Mouse (Mus musculus): ENCODE measurements around the gene Ebf4. TPM values are rescaled to one million over a fixed set of nuclear protein-coding genes. Genes with fewer than 3 reads are reported as not detected.

Gene Ebf4
- polyA plus RNA-seq, 1 experiment from 2014 or later = 4.5 TPM

DNA sequence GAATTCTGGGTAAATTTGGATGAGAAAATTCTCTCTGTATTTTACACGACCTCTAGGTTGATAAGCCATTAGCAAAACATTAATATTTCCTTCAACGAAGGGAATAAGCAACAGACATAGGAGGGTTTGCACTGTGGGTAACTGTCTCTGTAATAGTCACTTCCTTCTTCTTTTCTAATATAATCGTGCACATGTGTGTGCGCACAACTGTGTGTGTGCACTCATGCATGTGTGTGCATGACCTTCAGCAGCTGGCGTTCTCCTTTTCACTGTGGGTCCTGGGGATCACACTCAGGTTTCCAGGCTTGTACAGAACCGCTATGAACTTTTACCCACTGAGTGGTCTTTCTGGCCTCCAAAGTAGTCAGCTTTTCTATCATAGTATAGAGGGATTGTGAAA, 40.1 kb downstream of the Ebf4 start:
- Histone ChIP-seq H3K27me3 (ENCODE audit: control insufficient read depth, insufficient read depth, low read length) (no peaks in the 10 kb centered on the region), H3K27ac (no peak overlapping the region), H3K36me3 (replicated peaks; ENCODE audit: control insufficient read depth, insufficient read depth) (no peaks in the 10 kb centered on the region), H3K4me3 (replicated peaks; ENCODE audit: low read length) (no peak overlapping the region), H3K4me2 (replicated peaks) (no peak overlapping the region), H3K9ac (no peak overlapping the region), H3K9me3 (ENCODE audit: control insufficient read depth, low read length) (no peaks in the 10 kb centered on the region), H3K4me1 (replicated peaks; ENCODE audit: control insufficient read depth, insufficient read depth, low read length) (no peaks in the 10 kb centered on the region)
- DNase-seq (ENCODE audit: low spot score) = no peak
- 87% methylated on average over 6 of the region's 6 CpGs for WGBS
- no peak for ATAC-seq (ENCODE audit: low FRiP score)

DNA sequence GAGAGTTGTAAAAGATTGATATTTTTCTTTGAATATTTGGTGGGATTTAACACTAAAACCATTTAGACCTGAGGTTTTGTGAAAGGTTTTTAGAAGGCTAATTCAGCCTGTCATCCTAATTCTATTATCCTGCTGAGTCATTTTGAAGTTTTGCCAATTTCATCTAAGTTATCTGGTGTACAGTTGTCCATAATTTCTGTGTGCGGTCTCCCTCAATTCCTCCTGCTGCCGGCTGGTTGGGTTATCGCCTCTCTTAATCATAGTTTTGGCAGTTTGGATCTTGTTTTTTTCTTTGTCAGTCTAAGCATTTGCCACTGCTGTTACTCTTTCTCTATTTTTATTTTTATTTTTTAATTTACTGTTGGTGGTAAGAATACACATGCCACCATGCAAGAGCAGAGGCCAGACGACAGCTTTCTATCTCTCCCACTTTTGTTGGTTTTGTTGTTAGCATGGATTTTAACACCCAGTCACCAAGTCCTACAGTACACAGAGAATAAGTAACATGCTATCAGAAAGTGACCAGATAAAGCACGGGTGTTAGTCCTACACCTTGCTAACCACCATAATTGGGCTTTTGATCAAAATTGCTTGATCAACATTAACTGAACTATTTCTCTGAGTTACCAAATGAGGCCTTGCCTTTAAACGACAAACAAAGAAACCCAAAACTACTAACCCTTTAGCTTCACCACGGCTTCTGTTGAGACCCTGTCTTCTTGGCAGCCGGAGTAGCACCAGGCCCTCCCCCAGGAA, 45.7 kb downstream of the Ebf4 start:
- 92% methylated on average over 8 of the region's 8 CpGs for WGBS
- no peak for ATAC-seq (ENCODE audit: low FRiP score)

DNA sequence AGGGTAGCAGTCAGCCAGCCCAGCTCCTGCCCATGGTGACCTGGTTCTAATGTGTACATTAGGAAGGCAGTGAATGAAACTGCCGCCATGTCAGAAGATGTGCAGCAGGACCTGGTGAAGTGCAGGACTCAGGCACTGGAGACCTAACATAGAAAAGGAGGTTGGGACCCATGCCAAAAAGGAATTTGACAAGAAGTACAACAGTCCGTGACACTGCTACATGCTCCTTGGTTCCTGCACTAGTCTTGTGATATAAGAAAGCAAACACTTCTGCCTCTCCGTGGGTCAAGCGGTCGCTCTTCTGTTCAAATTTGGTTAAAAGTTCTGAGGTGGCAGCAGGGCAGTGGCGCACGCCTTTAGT, 46.2 kb downstream of the Ebf4 start:
- Histone ChIP-seq H3K9ac (no peak overlapping the region), H3K27ac (no peak overlapping the region), H3K36me3 (replicated peaks; ENCODE audit: control insufficient read depth, insufficient read depth) (no peaks in the 10 kb centered on the region), H3K4me3 (replicated peaks; ENCODE audit: low read length) (no peak overlapping the region), H3K4me1 (replicated peaks; ENCODE audit: control insufficient read depth, insufficient read depth, low read length) (no peaks in the 10 kb centered on the region), H3K9me3 (ENCODE audit: control insufficient read depth, low read length) (no peaks in the 10 kb centered on the region), H3K27me3 (ENCODE audit: control insufficient read depth, insufficient read depth, low read length) (no peaks in the 10 kb centered on the region), H3K4me2 (replicated peaks) (no peak overlapping the region)
- 88% methylated on average over 7 of the region's 7 CpGs for WGBS
- no peak for DNase-seq (ENCODE audit: low spot score)
- ATAC-seq (ENCODE audit: low FRiP score) = no peak

More for the DNA sequence above, 45.7 kb downstream of the Ebf4 start:
- Histone ChIP-seq H3K4me3 (replicated peaks; ENCODE audit: low read length) (no peak overlapping the region), H3K27me3 (ENCODE audit: control insufficient read depth, insufficient read depth, low read length) (no peaks in the 10 kb centered on the region), H3K36me3 (replicated peaks; ENCODE audit: control insufficient read depth, insufficient read depth) (no peaks in the 10 kb centered on the region), H3K27ac (no peak overlapping the region), H3K4me1 (replicated peaks; ENCODE audit: control insufficient read depth, insufficient read depth, low read length) (no peaks in the 10 kb centered on the region), H3K9ac (no peak overlapping the region), H3K4me2 (replicated peaks) (no peak overlapping the region), H3K9me3 (ENCODE audit: control insufficient read depth, low read length) (no peaks in the 10 kb centered on the region)
- DNase-seq (ENCODE audit: low spot score) = no peak

DNA sequence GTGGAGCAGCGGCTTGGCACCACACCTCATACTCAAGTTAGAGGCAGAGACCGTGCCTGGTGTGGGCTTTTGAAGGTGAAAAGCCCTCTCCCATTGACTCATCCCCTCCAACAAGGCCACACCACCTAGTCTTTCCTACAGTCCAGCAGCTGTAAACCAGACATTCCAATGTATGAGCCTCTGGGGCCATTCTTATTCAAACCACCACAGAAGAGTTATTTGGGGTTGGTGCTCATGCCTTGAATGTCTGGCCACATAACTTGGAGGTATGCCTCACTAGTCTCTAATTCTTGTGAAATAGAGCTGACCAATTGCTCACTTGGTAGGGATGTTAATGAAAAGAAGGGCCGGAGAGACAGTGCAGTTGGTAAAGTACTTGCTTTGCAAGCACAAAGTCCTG, 55.4 kb downstream of the Ebf4 start:
- 93% methylated on average over 3 of the region's 3 CpGs for WGBS
- Histone ChIP-seq H3K4me3 (replicated peaks; ENCODE audit: low read length) (no peak overlapping the region), H3K4me2 (replicated peaks) (no peak overlapping the region), H3K9ac (no peak overlapping the region), H3K27me3 (ENCODE audit: control insufficient read depth, insufficient read depth, low read length) (no peaks in the 10 kb centered on the region), H3K27ac (no peak overlapping the region), H3K9me3 (ENCODE audit: control insufficient read depth, low read length) (no peaks in the 10 kb centered on the region), H3K4me1 (replicated peaks; ENCODE audit: control insufficient read depth, insufficient read depth, low read length) (peaks cover 8% of the 10 kb centered on the region; the same call in 1 of the 2 replicates), H3K36me3 (replicated peaks; ENCODE audit: control insufficient read depth, insufficient read depth) (no peaks in the 10 kb centered on the region)
- DNase-seq (ENCODE audit: low spot score) (no peak), ATAC-seq (ENCODE audit: low FRiP score) (no peak)

DNA sequence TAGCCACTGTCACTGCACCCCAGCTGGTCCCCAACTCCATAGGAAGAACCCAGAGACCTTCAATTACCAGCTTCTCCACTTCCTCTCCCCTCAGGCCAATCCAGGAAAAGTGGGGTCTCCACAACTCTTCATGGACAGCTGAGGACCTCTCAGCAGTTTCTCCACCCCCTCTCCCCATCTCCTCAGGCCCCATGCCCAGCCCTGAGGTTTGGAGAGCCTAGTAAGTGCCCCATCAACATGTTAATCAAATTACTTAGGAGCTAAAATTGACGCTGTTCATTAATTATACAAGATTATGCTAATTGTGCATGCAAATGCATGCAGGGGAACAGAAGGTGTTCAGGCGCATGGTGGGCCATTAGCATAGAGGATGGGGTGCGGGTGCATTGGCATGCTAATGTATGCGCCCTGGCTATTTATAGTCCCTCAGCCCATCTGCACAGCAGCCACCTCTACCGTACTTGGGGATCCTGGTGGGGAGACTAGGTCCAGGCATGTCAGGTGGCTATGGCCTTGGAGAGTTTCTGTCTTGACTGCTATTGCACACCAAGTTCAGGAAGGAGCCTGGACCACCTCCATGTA, 56.9 kb downstream of the Ebf4 start:
- H3K27ac ChIP-seq = no peak overlapping the region
- ATAC-seq (ENCODE audit: low FRiP score) (peak; percentile 73; the same call in 1 of the 2 replicates), DNase-seq (ENCODE audit: low spot score) (peak; percentile 26)

DNA sequence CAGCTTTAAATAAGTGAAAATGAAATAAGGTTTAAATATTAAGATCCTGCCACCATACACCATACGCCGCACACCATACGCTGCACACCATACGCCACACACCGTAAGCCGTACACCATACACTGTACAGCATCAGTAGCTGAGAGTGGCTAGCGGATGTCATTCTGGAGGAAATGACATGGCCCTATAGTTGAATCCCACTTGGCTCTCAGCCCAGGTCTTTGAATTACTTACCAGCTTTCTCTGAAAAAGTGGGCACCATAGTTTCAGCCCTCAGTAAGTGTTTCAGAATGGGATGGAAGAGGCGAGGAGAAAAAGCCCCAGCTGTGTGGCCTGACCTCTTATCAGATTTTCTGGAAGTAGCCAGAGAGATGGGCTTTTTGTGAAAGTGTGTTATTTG, 58.4 kb downstream of the Ebf4 start:
- Histone ChIP-seq H3K27ac (no peak overlapping the region), H3K9me3 (ENCODE audit: control insufficient read depth, low read length) (no peaks in the 10 kb centered on the region), H3K4me1 (replicated peaks; ENCODE audit: control insufficient read depth, insufficient read depth, low read length) (peaks cover 8% of the 10 kb centered on the region; the same call in 1 of the 2 replicates), H3K4me3 (replicated peaks; ENCODE audit: low read length) (no peak overlapping the region), H3K27me3 (ENCODE audit: control insufficient read depth, insufficient read depth, low read length) (no peaks in the 10 kb centered on the region), H3K36me3 (replicated peaks; ENCODE audit: control insufficient read depth, insufficient read depth) (no peaks in the 10 kb centered on the region), H3K9ac (no peak overlapping the region), H3K4me2 (replicated peaks) (no peak overlapping the region)
- DNase-seq (ENCODE audit: low spot score) (no peak), ATAC-seq (ENCODE audit: low FRiP score) (no peak)
- 91% methylated on average over 8 of the region's 8 CpGs for WGBS

More for the DNA sequence above, 56.9 kb downstream of the Ebf4 start:
- Histone ChIP-seq H3K9ac (no peak overlapping the region), H3K4me3 (replicated peaks; ENCODE audit: low read length) (no peak overlapping the region), H3K36me3 (replicated peaks; ENCODE audit: control insufficient read depth, insufficient read depth) (no peaks in the 10 kb centered on the region), H3K4me1 (replicated peaks; ENCODE audit: control insufficient read depth, insufficient read depth, low read length) (peaks cover 8% of the 10 kb centered on the region; the same call in 1 of the 2 replicates), H3K4me2 (replicated peaks) (no peak overlapping the region), H3K27me3 (ENCODE audit: control insufficient read depth, insufficient read depth, low read length) (no peaks in the 10 kb centered on the region), H3K9me3 (ENCODE audit: control insufficient read depth, low read length) (no peaks in the 10 kb centered on the region)
- 21% methylated on average over 5 of the region's 5 CpGs for WGBS

DNA sequence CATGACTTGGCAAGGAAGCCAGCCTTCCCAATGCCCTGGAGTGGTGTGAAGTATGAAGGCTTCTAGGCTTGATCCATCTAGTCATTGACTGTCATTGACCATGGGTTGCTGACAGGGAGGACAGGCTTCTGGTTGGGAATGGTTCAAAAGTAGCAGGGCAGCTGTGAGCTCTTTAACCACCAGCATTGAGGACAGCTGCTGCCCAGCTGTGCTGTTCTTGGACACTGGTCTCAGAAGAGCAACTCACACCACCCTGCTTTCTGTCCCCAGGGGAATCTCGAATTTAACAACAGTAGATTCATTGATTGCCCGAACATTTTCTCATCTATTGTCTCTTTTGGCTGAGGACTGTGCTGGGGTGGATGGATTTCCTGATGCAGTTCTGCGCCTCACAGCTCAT, 58.9 kb downstream of the Ebf4 start:
- Histone ChIP-seq H3K4me2 (replicated peaks) (no peak overlapping the region), H3K9me3 (ENCODE audit: control insufficient read depth, low read length) (no peaks in the 10 kb centered on the region), H3K4me1 (replicated peaks; ENCODE audit: control insufficient read depth, insufficient read depth, low read length) (peaks cover 8% of the 10 kb centered on the region; the same call in 1 of the 2 replicates), H3K27ac (no peak overlapping the region), H3K36me3 (replicated peaks; ENCODE audit: control insufficient read depth, insufficient read depth) (no peaks in the 10 kb centered on the region), H3K4me3 (replicated peaks; ENCODE audit: low read length) (no peak overlapping the region), H3K9ac (no peak overlapping the region), H3K27me3 (ENCODE audit: control insufficient read depth, insufficient read depth, low read length) (peaks cover 2% of the 10 kb centered on the region; the same call in 1 of the 2 replicates)
- ATAC-seq (ENCODE audit: low FRiP score) (no peak), DNase-seq (ENCODE audit: low spot score) (no peak)
- 65% methylated on average over 3 of the region's 3 CpGs for WGBS

DNA sequence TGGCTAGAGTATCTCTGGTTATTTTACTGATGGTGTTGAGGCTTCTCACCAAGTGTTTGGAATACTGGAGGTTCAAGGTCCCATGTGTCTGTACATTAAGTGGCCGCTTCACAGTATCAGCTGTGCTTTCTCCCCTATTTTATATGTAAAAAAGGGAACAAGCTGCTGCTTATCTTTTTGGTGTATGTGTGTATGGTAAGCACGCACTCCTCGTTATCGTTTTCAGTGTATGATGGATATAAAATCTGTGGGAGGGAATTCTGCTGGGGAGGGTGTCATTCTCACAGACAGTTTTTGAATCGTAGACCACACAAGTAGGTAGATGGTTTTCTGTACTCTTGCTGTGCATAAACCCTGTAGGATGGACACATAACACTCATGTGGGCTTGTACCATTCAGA, 62.6 kb downstream of the Ebf4 start:
- H3K4me3 ChIP-seq (replicated peaks; ENCODE audit: low read length) = no peak overlapping the region
- H3K27ac ChIP-seq = no peak overlapping the region
- no peaks in the 10 kb centered on the region for H3K4me1 ChIP-seq (replicated peaks; ENCODE audit: control insufficient read depth, insufficient read depth, low read length)
- H3K27me3 ChIP-seq (ENCODE audit: control insufficient read depth, insufficient read depth, low read length) = peaks cover 39% of the 10 kb centered on the region
- no peak overlapping the region for H3K9ac ChIP-seq
- no peaks in the 10 kb centered on the region for H3K36me3 ChIP-seq (replicated peaks; ENCODE audit: control insufficient read depth, insufficient read depth)
- H3K4me2 ChIP-seq (replicated peaks) = no peak overlapping the region
- no peak for DNase-seq (ENCODE audit: low spot score)
- H3K9me3 ChIP-seq (ENCODE audit: control insufficient read depth, low read length) = no peaks in the 10 kb centered on the region
- ATAC-seq (ENCODE audit: low FRiP score) = no peak
- 88% methylated on average over 5 of the region's 5 CpGs for WGBS

DNA sequence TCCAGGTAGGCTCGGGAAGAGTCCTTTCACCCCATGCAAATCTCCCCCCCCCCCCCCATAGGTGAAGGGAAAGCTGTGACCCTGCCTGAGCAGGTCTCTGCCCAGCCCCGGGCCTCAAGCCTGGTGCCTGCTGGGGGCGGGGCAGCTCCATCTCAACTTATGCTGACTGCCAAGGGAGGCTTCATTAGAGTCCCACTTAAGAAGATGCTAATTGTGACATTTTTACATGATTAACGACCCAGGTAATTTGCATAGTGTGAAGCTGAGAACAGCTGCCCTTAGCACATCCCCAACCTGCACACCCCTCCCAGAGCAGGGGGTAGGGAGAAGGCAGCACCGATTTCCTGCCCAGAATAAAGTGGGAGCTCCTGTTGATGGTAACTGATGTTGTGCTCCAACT, 63.9 kb downstream of the Ebf4 start:
- WGBS = 17% methylated on average over 5 of the region's 5 CpGs
- Histone ChIP-seq H3K4me3 (replicated peaks; ENCODE audit: low read length) (no peak overlapping the region), H3K9ac (no peak overlapping the region), H3K36me3 (replicated peaks; ENCODE audit: control insufficient read depth, insufficient read depth) (no peaks in the 10 kb centered on the region), H3K27me3 (ENCODE audit: control insufficient read depth, insufficient read depth, low read length) (peaks cover 52% of the 10 kb centered on the region), H3K9me3 (ENCODE audit: control insufficient read depth, low read length) (no peaks in the 10 kb centered on the region), H3K4me1 (replicated peaks; ENCODE audit: control insufficient read depth, insufficient read depth, low read length) (no peaks in the 10 kb centered on the region), H3K4me2 (replicated peaks) (no peak overlapping the region), H3K27ac (no peak overlapping the region)
- DNase-seq (ENCODE audit: low spot score) (no peak), ATAC-seq (ENCODE audit: low FRiP score) (no peak)

All from hindbrain, embryonic 14.5 days (tissue).